Mouse (Mus musculus) regulatory T cell (primary cell): ENCODE measurements around the gene Car15.

Experiments
- in situ Hi-C: fragments of 300-600 bp; cut with MboI, MseI; formaldehyde crosslinking; loops from one replicate; pipeline ENCODE4 v1.15.1; 2025; ENCODE audit warnings: high pct_unique_total_duplicates

Gene Car15

DNA sequence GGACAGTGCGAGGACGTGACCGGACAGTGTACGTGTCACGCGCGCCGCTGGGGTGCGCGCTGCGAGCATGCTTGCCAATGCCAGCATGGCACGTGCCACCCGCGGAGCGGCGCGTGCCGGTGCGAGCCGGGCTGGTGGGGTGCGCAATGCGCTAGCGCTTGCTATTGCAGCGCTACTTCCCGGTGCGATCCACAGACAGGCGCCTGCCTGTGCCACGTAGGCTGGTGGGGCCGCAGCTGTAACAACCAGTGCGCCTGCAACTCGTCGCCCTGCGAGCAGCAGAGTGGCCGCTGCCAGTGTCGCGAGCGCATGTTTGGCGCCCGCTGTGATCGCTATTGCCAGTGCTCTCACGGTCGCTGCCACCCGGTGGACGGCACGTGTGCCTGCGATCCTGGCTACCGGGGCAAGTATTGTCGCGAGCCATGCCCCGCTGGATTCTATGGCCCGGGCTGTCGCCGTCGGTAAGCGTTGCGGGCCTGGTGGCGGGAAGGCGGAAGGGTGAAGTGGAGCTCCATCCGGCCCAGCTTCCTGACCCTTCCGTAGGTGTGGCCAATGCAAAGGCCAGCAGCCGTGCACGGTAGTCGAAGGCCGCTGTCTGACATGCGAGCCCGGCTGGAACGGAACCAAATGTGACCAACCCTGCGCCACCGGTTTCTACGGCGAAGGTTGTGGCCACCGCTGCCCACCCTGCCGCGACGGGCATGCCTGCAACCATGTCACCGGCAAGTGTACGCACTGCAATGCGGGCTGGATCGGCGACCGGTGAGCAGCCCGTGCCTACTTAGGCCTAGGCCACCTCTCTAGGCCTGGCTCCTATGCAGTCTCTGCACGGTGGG lies 35.1 kb downstream of the Car15 start:
- in situ Hi-C loops = no loop called here

DNA sequence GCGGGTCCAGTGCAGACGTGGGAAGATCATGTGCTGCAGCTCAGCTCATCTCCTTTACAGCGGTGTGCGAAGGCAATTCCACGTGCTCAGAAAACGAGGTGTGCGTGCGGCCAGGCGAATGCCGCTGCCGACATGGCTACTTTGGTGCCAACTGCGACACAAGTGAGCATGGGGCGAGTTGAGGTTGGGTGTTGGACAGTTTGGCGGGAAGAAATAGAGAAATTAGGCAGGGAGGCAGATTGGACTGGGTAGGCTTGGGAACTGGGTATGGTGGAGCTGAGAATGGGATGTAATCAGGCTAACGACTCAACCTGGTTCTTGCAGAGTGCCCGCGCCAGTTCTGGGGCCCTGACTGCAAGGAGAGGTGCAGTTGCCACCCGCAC lies 35.7 kb downstream of the Car15 start:
- in situ Hi-C loops = no loop called here

DNA sequence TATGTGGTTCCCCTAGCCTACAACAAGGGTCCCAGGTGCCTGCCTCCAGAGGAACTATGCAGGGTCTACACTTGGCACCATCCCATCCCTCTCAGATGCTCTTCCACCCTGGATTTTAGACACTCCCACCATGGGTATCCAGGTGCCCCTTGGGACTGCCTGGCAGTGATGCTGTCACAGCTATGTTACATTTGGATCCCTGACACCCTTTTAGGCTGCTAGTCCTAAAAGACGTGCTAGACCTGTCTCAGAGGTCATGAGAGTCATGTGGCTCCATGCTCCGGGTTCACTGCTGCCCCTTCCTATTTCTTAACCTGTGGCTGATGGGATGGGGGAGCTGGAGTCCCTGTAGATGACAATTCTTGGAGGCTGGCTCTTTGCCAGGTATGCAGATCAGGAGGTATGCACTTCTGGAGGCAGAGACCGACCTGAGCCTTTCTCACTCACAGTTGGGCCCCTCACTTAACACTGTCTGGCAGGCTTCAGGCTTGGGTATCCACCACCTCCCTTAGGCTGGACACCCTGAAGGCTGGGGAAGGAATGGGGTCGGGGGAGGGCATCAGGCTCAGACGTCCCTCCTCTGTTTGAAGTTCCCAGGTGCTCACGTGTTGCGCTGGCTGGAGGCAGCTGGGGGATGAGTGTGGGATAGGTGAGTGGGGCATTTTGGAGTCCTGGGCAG lies 36.2 kb downstream of the Car15 start:
- in situ Hi-C loops = no loop called here

DNA sequence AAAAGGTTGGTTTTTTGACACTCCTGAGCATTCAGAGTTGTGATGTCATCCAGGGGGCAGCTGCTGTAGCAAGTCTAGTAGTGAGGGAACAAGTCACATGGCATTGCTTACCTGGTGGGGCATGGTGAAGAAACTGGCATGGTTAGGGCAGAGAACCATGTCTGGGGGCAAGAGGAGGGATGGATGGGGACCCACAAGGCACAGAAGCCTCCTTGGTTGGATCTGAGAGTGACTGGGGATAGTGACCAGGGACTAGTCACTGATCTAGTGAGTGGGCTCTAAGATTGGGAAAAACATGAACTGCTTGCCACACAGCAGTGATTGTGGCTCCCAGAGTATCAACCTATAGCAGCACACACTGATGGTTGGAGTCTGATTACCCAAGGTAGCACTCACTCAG lies 38.6 kb downstream of the Car15 start:
- in situ Hi-C loops = no loop called here

DNA sequence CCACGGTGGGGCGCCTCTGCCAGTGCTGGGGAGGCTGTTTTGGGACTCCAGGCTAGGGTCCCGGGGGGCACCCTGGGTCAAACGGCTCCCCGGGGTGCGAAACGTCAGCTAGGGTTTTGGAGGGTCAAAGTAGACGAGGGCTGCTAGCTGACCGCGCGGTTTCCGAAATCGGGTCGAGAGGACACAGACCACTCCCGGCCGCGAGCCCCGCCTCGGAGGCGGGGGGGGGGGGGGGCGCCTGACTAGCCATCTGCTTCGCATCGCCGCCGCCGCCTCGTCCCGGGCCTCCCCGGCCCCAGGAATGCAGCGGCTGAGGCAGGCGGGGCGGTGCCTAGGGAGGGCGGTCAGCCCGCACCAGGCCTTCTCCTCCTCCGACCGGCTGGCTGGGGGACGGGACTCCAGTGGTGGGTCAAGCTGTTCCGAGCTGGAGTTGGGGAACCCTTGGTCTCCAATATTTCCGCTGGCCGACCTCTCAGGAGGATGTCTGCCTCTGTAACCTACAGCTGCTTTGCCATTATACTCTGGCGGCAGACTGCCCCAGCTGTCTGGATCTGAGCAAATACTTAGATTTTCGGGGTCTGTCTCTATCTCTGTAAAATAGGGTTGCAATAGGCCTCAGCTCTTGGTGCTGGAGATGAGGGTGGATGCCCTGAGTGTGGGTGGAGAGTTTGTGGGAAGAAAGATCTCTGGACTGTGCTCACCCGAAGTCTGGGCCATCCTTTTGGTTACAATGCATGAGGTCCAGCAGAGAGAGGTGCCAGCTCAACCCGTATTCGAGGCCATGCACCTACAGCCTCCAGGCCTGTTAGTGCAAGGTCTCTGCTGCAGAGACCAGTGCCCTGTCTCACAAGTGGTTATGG lies 39.6 kb downstream of the Car15 start:
- in situ Hi-C loops = no loop called here

DNA sequence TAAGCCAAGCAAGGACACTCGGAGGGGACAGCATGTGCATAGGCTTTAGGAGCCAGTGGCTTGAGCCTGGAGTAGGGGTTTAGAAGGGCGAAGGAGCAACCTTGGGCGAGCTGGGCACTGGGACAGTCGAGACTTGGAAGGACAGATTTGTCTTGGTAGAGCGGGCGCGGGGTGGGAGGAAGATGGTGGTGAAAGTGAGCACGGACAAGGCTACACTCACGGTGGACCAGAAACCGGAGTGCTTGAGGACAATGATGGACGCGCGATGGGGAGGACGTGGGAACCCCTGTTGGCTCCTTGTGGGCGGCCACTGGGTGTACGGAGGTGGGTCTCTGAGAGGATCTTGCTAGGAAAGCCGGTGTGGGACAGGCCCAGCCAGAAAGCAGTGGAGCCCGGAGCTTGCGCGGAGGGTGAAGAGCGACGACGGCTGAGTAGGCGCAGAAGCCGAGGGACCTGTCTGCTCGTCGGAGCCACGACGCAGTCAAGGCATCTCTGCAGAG lies 40.3 kb downstream of the Car15 start:
- in situ Hi-C loops = no loop called here

DNA sequence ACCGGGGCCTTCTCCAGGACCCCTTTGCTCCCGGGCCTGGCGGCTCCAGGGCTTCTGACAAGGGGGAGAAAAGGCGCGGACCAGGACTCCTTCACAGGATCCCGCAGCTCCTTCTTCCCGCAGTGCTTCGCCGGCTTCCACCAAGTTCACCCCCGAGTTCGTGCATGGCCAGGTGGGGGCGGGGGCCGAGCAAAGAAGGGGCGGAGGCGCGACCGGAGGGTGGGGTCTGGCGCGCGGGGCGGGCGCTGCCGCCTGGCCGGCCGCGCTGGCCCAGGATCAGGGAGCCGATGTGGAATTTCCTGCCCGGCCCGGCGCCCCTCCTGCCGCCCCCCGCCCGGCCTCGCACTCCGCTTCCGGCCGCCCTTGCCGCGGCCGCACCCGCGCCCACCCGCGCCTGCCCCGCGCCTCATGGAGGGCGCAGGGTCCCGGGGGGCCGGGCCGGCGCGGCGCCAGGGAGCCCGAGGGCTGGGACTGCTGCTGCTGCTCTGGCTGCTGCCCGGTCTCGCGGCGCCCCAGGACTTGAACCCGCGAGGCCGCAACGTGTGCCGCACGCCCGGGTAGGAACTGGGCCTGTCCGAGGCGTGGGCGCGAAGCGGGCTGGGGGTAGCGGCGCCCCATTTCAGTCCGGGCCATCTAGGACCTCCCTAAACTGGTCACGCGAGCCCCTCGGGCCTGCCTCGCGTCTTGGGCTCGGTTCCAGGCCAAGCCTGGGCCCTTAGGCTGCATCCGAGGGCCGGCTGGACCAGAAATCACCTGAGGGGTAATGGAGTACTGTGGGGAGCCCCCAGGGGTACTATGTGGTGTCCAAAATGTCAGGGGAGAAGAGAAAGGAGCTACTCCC lies 41.0 kb downstream of the Car15 start, which contains the start of gene Scarf2:
TSS of gene Scarf2 (plus strand) at position 312 of the 841 bp plus-strand sequence.
- in situ Hi-C loops = no loop called here

DNA sequence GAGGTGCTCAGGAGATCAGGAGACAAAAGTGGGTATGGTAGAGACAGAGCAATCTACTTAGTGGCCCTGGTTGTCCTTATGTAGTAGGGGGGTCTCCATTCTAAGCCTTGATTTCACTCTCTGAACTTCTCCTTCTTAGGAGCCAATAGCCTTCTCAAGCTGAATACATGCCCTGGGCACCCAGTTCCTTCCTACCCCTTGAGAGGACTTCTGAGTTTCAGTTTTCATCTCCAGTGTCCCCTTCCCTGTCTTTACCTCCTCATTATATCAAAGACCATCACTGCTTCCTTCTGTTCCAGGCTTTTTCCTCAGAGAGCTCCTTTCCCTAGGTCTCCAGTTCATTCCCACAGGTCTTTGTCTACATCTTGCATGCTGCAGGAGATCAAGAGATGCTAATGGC lies 41.6 kb downstream of the Car15 start:
- in situ Hi-C loops = no loop called here

DNA sequence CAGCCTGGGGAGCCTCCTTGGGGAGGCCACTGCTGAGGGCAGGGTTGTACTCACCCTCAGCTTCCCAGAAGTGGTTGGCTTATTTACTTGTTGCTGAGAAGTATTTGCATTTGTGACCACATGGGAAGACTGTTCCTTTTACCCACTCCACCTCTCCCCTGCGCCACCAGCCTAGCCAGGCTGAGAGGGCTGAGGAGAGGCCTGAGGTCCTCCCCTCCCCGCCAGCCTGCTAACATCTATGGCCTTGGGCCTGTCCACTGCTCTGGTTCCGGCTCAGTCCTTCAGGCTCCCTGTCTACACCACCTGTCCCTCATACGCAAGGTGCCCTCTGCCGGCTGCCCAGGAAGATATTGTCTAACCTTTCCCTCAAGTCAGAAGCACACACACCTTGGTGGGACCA lies 42.5 kb downstream of the Car15 start:
- in situ Hi-C loops = no loop called here

DNA sequence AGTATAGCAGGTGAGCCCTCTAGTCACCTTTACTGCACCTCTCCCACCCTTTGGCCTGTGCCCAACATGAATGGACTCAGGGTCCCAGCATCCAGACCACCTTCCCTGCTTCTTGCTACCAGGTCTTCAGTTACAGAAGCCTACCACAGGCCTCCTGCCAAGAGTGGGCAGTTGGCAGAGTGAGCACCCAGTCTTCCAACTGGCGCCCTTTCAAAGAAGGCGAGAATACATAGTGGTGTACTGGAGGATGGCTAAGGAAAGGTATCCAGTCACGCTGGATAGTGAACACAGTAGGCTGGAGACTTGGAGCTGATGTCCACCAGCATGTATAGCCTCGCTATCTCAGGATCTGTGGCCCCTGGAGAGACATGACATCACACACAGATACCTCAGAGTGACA lies 44.1 kb downstream of the Car15 start:
- in situ Hi-C loops = no loop called here

DNA sequence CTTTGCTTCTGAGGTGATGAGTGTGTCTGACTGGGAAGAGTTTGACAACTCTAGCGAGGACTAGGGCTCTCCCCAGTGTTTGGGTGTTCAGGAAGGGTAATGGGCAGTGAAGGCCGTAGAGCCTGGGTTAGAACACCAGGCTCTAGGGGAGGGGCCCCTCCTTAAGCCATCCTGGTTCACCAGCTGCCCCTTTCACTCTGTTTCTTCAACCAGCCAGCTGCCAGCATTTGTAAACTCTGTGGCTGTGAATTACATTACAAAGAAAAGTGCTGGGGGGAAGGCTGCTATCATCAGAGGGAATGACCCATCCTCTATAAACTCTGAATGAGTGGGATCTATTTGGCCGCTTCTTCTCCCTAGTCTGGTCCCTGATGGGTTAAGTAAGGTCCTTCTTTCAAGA lies 45.4 kb downstream of the Car15 start:
- in situ Hi-C loops = no loop called here

DNA sequence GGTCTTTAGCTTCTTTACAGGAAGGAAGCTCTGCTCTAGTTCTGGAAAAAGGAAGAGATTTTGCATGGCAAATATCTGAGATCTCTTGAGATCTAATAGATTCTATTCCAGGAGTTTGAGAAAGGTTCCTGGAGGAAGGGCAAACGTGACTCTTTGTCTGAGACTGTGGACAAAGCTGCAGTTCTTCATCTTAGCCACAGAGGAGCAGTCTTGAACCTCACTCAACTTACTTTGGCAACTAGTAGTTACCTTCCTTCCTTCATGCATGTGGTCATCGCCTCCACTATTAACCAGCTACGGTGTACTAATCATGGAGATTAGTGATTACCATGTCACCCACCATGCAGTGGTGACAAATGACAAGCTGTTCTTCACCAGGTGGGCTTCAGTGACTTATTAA lies 52.8 kb downstream of the Car15 start:
- in situ Hi-C loops = no loop called here
